Mouse (Mus musculus): ENCODE data around the gene Slc6a4.
"Not testable (repeated sequence)": the region's sequence is repeated elsewhere in the genome, so short reads cannot be mapped to it uniquely, and the experiment has no call there.

The Slc6a4 gene

DNA sequence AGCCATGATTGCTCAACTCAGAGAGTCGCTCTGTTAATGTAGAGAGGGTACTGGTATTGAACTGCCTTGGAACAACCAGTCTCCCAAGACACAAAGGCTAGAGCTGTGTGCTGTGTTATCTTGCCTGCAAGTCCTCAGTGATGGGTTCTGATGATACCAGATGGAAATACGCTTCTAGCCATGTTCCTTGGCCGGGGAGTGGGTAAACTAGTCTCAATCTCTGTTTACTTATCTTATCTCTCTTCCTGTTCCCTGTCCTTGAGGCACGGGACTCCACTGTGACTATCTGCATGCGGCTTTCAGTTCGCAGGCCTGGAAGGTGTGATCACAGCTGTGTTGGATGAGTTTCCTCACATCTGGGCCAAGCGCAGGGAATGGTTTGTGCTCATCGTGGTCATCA lies 21.1 kb downstream of the Slc6a4 start:
- DNase-seq (ENCODE audit: low spot score), result no peak

DNA sequence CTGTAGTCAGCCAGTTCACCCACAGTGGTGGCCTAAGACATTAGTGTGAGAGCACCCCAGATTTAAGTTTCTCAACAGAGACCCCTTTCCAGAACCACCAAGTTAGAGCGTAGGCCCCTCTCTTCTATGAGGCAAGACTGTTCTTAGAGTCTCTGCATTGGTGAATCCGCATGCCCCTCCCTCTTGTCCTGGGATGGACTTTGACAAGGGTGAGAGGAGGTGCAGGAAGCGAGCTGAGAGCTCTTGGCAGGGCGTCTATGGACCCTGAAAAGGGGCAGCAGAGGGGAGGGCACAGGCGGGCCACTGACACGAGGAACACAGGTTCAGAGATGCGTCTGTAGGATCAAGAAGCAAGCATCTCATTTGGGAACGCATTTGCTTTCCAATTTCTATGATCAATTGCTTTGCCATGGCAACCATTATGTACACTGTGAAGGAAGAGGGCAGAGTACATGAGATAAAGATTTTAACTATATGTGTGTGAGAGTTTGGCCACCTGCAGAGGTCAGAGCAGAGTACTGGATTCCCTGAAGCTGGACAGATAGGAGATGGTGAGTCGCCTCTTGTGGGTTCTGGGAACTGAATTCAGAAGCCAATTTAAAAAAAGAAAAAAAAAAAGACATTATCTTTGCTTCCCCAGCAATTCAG lies 23.5 kb downstream of the Slc6a4 start:
- no peak for DNase-seq (ENCODE audit: low spot score)

- no peak for DNase-seq (ENCODE audit: low spot score)
Measured at GRCm38 (mm10) chr11:77026559-77026958, 28.2 kb downstream of the Slc6a4 start.

- DNase-seq (ENCODE audit: low spot score), result no peak
Measured at GRCm38 (mm10) chr11:77028157-77028556, 29.8 kb downstream of the Slc6a4 start.

DNA sequence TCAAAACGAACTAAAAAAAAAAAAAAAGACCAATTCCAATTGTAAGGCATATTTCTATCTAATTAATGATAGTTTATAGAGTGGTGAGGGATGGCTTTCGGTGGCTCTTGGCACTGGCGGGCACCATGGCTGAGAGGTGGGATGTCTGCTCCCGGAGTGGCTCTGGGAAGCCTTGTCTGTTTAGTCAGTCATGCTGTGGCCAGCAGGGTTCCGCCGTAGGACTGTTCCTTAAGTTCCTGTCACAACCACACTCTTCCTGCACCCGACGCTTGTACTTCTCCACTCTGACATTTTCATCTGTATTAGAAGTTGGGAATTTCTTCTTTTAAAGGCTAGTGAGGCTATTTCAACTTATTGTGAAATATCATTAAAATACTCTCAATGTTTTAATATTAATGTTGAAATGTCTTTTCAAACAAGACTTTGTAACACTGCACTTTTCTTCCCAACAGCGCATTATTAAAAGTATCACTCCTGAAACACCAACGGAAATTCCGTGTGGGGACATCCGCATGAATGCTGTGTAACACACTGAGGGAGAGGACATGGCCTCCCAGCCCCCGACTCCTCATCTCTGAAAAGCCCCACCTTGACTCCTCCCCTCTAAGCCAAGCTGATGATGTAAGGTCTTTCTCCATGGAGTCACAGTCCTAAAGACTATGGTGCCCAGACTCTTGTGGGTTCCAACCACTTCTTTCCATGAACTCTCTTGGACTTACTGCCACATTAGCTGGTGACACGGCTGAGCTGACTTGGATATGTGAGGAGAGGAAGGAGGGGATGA lies 32.9 kb downstream of the Slc6a4 start:
- DNase-seq (ENCODE audit: low spot score), result no peak

DNA sequence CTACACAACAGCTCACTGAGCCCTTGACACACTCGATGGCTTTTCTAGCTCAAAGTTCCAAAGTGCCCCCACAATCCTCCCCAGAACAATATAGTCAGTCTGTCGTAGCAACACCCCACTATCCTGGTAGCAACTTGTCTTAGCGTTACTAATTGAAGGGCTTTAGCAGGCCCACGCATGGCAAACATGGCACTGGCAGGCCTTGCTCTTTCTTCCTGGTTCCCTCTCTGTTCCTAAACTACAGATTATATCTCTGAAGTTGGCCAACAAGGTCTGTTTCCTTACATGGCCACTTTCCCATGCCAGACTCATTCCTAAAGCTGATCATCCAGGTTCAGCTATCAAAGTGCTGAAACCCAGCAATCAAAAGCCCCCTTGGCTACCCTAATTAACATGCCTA lies 43.5 kb downstream of the Slc6a4 start:
- DNase-seq (ENCODE audit: low spot score), result no peak

DNA sequence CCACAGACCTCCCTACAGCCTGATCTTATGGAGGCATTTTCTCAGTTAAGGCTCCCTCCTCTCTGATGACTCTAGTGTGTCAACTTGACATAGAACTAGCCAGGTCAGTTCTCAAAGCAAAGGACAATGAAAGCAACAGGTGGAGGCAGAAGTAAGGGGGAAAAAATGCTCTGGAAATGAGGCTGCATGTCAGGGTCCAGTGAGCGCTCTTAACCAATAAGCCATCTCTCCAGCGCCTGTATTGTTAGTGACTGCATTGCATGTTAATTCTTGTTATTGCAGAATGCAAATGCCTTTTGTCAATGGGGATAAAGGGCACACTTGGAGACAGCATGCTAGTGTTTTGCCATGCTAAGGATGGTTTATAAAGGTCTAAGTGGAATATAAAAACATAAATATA lies 44.4 kb downstream of the Slc6a4 start:
- no peak for DNase-seq (ENCODE audit: low spot score)

GRCm38 (mm10) chr11:77061951-77062350 lies 63.5 kb downstream of the Slc6a4 start:
- no peak for DNase-seq (ENCODE audit: low spot score)

DNA sequence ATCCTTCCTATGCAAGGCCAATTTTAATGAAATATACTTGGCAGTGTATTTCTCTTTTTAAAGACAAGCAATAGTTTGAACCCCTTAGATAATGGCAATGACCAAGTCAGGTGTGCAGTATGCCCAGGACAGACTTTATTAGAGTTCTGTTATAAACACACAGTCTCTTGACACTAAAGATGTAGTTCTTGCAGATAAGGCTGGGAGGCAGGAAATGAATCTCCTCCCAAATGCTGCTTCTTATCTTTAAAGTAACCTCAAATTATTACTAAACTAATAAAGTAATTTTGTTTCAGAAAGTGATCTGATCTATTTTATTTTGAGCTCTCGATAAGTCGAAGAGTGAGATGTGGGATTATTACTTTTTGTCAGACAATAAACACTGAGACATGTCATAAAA lies 65.0 kb downstream of the Slc6a4 start:
- DNase-seq (ENCODE audit: low spot score), result no peak

- no peak for DNase-seq (ENCODE audit: low spot score)
Measured at GRCm38 (mm10) chr11:77068825-77069224, 70.4 kb downstream of the Slc6a4 start.

- DNase-seq (ENCODE audit: low spot score), result no peak
Measured at GRCm38 (mm10) chr11:77070721-77071120, 72.3 kb downstream of the Slc6a4 start.

DNA sequence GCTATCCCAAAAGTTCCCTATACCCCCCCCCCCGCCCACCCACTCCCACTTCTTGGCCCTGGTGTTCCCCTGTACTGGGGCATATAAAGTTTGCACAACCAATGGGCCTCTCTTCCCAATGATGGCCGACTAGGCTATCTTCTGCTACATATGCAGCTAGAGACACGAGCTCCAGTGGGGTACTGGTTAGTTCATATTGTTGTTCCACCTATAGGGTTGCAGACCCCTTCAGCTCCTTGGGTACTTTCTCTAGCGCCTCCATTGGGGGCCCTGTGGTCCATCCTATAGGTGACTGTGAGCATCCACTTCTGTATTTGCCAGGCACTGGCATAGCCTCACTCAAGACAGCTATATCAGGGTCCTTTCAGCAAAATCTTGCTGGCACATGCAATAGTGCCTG lies 78.9 kb downstream of the Slc6a4 start:
- DNase-seq (ENCODE audit: low spot score), result not testable (repeated sequence)

- DNase-seq (ENCODE audit: low spot score), result peak; percentile 50
Measured at GRCm38 (mm10) chr11:77077792-77078191, 79.4 kb downstream of the Slc6a4 start.

DNA sequence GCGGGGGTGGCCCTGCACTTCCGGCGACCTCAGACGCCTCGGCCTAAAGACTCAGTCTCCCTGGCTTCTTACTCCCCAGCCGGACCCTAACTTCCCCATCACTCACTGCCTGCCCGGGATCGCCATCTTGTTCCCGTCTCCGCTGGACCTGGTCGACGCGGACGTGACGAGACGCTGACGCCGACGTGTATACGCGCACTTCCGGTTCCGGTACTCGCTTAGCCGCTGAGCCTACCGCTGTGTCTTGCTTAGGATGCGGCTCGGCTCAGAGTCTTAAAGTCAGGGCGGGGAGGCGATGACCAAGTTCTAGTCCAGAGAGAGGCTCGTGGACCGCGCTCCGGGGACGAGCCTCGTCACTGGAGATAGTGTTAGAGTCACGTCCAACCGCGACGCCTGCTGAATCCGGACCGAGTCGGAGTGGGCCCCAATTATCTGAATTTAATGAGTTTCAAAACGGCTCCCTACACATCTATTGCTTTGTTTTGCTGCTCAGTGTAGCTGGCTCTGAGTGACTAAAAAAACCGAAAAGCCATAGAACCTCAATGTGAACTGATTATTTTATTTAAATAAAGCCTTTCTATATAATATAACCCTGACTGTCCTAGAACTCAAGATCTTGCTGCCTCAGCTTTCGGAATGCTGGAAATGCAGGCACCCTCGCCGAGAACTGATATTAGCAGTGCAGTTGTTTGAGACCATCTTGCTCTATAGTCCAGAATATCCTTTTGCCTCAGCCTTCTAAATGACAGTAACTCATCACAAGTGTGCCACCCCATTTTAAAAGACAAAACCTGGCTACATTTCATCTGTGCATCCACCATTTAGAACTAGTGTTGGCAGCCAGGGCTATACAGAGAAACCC lies 80.1 kb downstream of the Slc6a4 start, which contains the start of gene Nsrp1:
Gene Nsrp1 (minus strand): TSS at position 163 of the 862 bp plus-strand sequence.
- DNase-seq (ENCODE audit: low spot score), result peak; percentile 94

GRCm38 (mm10) chr11:77079361-77079760 lies 81.0 kb downstream of the Slc6a4 start:
- no peak for DNase-seq (ENCODE audit: low spot score)
